Mouse (Mus musculus): ENCODE results near the gene Trim17.
"Not testable (repeated sequence)": the region's sequence is repeated elsewhere in the genome, so short reads cannot be mapped to it uniquely, and the experiment has no call there.

Gene Trim17

GRCm38 (mm10) chr11:58947798-58948528 lies 6.5 kb upstream of the Trim17 start:
- no peak for DNase-seq (ENCODE audit: low read depth, low spot score)

GRCm38 (mm10) chr11:58948542-58949479 lies 5.7 kb upstream of the Trim17 start, which contains the start of gene Hist3h2ba:
Gene Hist3h2ba, plus strand, starts transcription at chr11:58948920.
- DNase-seq (ENCODE audit: low read depth, low spot score), result peak; percentile 88

GRCm38 (mm10) chr11:58949480-58950431 lies 4.7 kb upstream of the Trim17 start:
- DNase-seq (ENCODE audit: low read depth, low spot score), result peak; percentile 41

GRCm38 (mm10) chr11:58951210-58951609 lies 3.3 kb upstream of the Trim17 start:
- no peak for DNase-seq (ENCODE audit: low read depth, low spot score)

- DNase-seq (ENCODE audit: low read depth, low spot score), result no peak
Measured at GRCm38 (mm10) chr11:58953351-58954169, 925 bp upstream of the Trim17 start.

GRCm38 (mm10) chr11:58954170-58954419 lies 390 bp upstream of the Trim17 start:
- DNase-seq (ENCODE audit: low read depth, low spot score), result not testable (repeated sequence)

- DNase-seq (ENCODE audit: low read depth, low spot score), result no peak
Measured at GRCm38 (mm10) chr11:58955143-58955867, 820 bp downstream of the Trim17 start.

GRCm38 (mm10) chr11:58955868-58956257 lies 1.4 kb downstream of the Trim17 start:
- no peak for DNase-seq (ENCODE audit: low read depth, low spot score)

GRCm38 (mm10) chr11:58957226-58957914 lies 2.9 kb downstream of the Trim17 start:
- no peak for DNase-seq (ENCODE audit: low read depth, low spot score)

- DNase-seq (ENCODE audit: low read depth, low spot score), result no peak
Measured at GRCm38 (mm10) chr11:58958536-58958935, 4.1 kb downstream of the Trim17 start.

GRCm38 (mm10) chr11:58959186-58959825 lies 4.8 kb downstream of the Trim17 start:
- DNase-seq (ENCODE audit: low read depth, low spot score), result no peak

GRCm38 (mm10) chr11:58959921-58960465 lies 5.5 kb downstream of the Trim17 start:
- DNase-seq (ENCODE audit: low read depth, low spot score), result peak; percentile 85

GRCm38 (mm10) chr11:58961364-58962177 lies 7.1 kb downstream of the Trim17 start:
- DNase-seq (ENCODE audit: low read depth, low spot score), result peak; percentile 88

- DNase-seq (ENCODE audit: low read depth, low spot score), result peak; percentile 77
Measured at GRCm38 (mm10) chr11:58963543-58963942, 9.1 kb downstream of the Trim17 start.

GRCm38 (mm10) chr11:58964216-58964615 lies 9.7 kb downstream of the Trim17 start:
- DNase-seq (ENCODE audit: low read depth, low spot score), result no peak

- DNase-seq (ENCODE audit: low read depth, low spot score), result peak; percentile 59
Measured at GRCm38 (mm10) chr11:58965001-58965760, 10.7 kb downstream of the Trim17 start.

GRCm38 (mm10) chr11:58967346-58967745 lies 12.9 kb downstream of the Trim17 start:
- DNase-seq (ENCODE audit: low read depth, low spot score), result no peak
